Mouse (Mus musculus) intestine, embryonic 15.5 days (tissue): ENCODE measurements around the gene Rtn4rl2. TPM values are rescaled to one million over a fixed set of nuclear protein-coding genes. Genes with fewer than 3 reads are reported as not detected.
"Not testable (repeated sequence)": the region's sequence is repeated elsewhere in the genome, so short reads cannot be mapped to it uniquely, and the experiment has no call there.

Source experiments
- ATAC-seq: fragments of 200-750 bp; cut with Nextera tagmentation; 2 replicates; pipeline ENCODE4 v1.8.0; 2017; ENCODE audit warnings: moderate TSS enrichment, moderate library complexity
- H3K27ac ChIP-seq: fragments of 300-500 bp; sonication (generic); 2 replicates; pipeline ENCODE4 v1.5.1; 2015; ENCODE audit warnings: mild to moderate bottlenecking, inconsistent platforms
- H3K27me3 ChIP-seq: fragments of 300-500 bp; sonication (generic); replicated peaks from 2 replicates; pipeline ENCODE4 v1.6.1; 2015; ENCODE audit warnings: inconsistent platforms
- H3K36me3 ChIP-seq: fragments of 300-500 bp; sonication (generic); 2 replicates; pipeline ENCODE4 v1.6.1; 2015; ENCODE audit warnings: inconsistent platforms
- H3K4me1 ChIP-seq: fragments of 300-500 bp; sonication (generic); replicated peaks from 2 replicates; pipeline ENCODE4 v1.6.1; 2015; ENCODE audit warnings: inconsistent platforms
- H3K4me2 ChIP-seq: fragments of 300-500 bp; sonication (generic); replicated peaks from 2 replicates; pipeline ENCODE4 v1.6.1; 2015; ENCODE audit warnings: mild to moderate bottlenecking, inconsistent platforms
- H3K4me3 ChIP-seq: fragments of 300-500 bp; sonication (generic); replicated peaks from 2 replicates; pipeline ENCODE4 v1.5.1; 2015; ENCODE audit warnings: inconsistent platforms
- H3K9ac ChIP-seq: fragments of 300-500 bp; sonication (generic); 2 replicates; pipeline ENCODE4 v1.6.1; 2015; ENCODE audit warnings: inconsistent platforms
- H3K9me3 ChIP-seq: fragments of 300-500 bp; sonication (generic); 2 replicates; pipeline ENCODE4 v1.6.1; 2016; ENCODE audit warnings: inconsistent platforms
- WGBS: fragments of 180-500 bp; shearing (Covaris S2); methylation state at CpG from one replicate; pipeline ENCODE4 v1.1.7; 2015; 5-methylcytosine and 5-hydroxymethylcytosine counted together
- polyA plus RNA-seq: library from polyadenylated mRNA; unstranded; fragments of >200 nt; fragmentation: Nextera tagmentation; extraction: Ambion mirVana; gene quantifications from 2 replicates; pipeline ENCODE4 v1.2.1, GENCODE M21; 2015

The Rtn4rl2 gene
- polyA plus RNA-seq = 1.2 and 1.7 TPM in 2 replicates

- ATAC-seq = no peak; the same call in 1 of the 2 replicates
- Histone ChIP-seq H3K4me1 (peaks cover 40% of the 10 kb centered on the region), H3K27ac (no peak within 1 kb of the TSS), H3K4me2 (peak within 1 kb of the TSS; percentile 98), H3K36me3 (no peaks in the 10 kb centered on the region), H3K27me3 (peaks cover 80% of the 10 kb centered on the region), H3K4me3 (peak within 1 kb of the TSS; percentile 59), H3K9ac (peak within 1 kb of the TSS; percentile 39), H3K9me3 (no peaks in the 10 kb centered on the region)
- under 1% methylated on average over 33 of the region's 35 CpGs for WGBS
Measured at GRCm38 (mm10) chr2:84886234-84886731, at the start of gene Rtn4rl2. Gene Rtn4rl2 (minus strand): TSS chr2:84886710.

- ATAC-seq = no peak
- WGBS = 84% methylated on average over 5 of the region's 5 CpGs
Measured at GRCm38 (mm10) chr2:84935065-84935464, 48.6 kb upstream of the Rtn4rl2 start.

GRCm38 (mm10) chr2:84934649-84935007, 48.1 kb upstream of the Rtn4rl2 start:
- no peak overlapping the region for H3K27ac ChIP-seq
- WGBS = 66% methylated on average over 4 of the region's 4 CpGs
- no peak overlapping the region for H3K4me3 ChIP-seq
- peaks cover 18% of the 10 kb centered on the region for H3K4me1 ChIP-seq
- no peak overlapping the region for H3K4me2 ChIP-seq
- no peaks in the 10 kb centered on the region for H3K36me3 ChIP-seq
- H3K9ac ChIP-seq = no peak overlapping the region
- H3K9me3 ChIP-seq = no peaks in the 10 kb centered on the region
- ATAC-seq = no peak
- H3K27me3 ChIP-seq = no peaks in the 10 kb centered on the region

More at GRCm38 (mm10) chr2:84935065-84935464, 48.6 kb upstream of the Rtn4rl2 start:
- no peak overlapping the region for H3K9ac ChIP-seq
- H3K27me3 ChIP-seq = no peaks in the 10 kb centered on the region
- H3K9me3 ChIP-seq = no peaks in the 10 kb centered on the region
- H3K4me1 ChIP-seq = peaks cover 19% of the 10 kb centered on the region
- no peak overlapping the region for H3K4me3 ChIP-seq
- no peaks in the 10 kb centered on the region for H3K36me3 ChIP-seq
- H3K4me2 ChIP-seq = no peak overlapping the region
- no peak overlapping the region for H3K27ac ChIP-seq

GRCm38 (mm10) chr2:84933992-84934648, 47.6 kb upstream of the Rtn4rl2 start:
- ATAC-seq = no peak
- no peaks in the 10 kb centered on the region for H3K27me3 ChIP-seq
- 67% methylated on average over 8 of the region's 8 CpGs for whole genome bisulfite sequencing

GRCm38 (mm10) chr2:84930186-84930585, 43.7 kb upstream of the Rtn4rl2 start:
- 86% methylated on average over 7 of the region's 7 CpGs for WGBS
- Histone ChIP-seq H3K36me3 (no peaks in the 10 kb centered on the region), H3K4me1 (no peaks in the 10 kb centered on the region), H3K9ac (no peak overlapping the region), H3K27ac (no peak overlapping the region), H3K4me3 (no peak overlapping the region), H3K27me3 (no peaks in the 10 kb centered on the region), H3K9me3 (no peaks in the 10 kb centered on the region), H3K4me2 (no peak overlapping the region)
- no peak for ATAC-seq

More at GRCm38 (mm10) chr2:84933992-84934648, 47.6 kb upstream of the Rtn4rl2 start:
- Histone ChIP-seq H3K9ac (no peak overlapping the region), H3K4me1 (peaks cover 17% of the 10 kb centered on the region), H3K36me3 (no peaks in the 10 kb centered on the region), H3K27ac (no peak overlapping the region), H3K4me3 (no peak overlapping the region), H3K4me2 (no peak overlapping the region), H3K9me3 (no peaks in the 10 kb centered on the region)

- WGBS = 87% methylated on average over 10 of the region's 10 CpGs
- no peaks in the 10 kb centered on the region for H3K36me3 ChIP-seq
- H3K27me3 ChIP-seq = no peaks in the 10 kb centered on the region
- H3K4me2 ChIP-seq = no peak overlapping the region
- H3K27ac ChIP-seq = no peak overlapping the region
- no peak overlapping the region for H3K4me3 ChIP-seq
- H3K4me1 ChIP-seq = peaks cover 9% of the 10 kb centered on the region; the same call in 1 of the 2 replicates
- H3K9me3 ChIP-seq = no peaks in the 10 kb centered on the region
- H3K9ac ChIP-seq = no peak overlapping the region
- no peak for ATAC-seq
Measured at GRCm38 (mm10) chr2:84919601-84920108, 33.1 kb upstream of the Rtn4rl2 start.

- WGBS = 19% methylated on average over 3 of the region's 3 CpGs
- H3K4me3 ChIP-seq = no peak overlapping the region
- H3K9me3 ChIP-seq = no peaks in the 10 kb centered on the region
- no peaks in the 10 kb centered on the region for H3K36me3 ChIP-seq
- peaks cover 9% of the 10 kb centered on the region; the same call in 1 of the 2 replicates for H3K4me1 ChIP-seq
- H3K4me2 ChIP-seq = no peak overlapping the region
- H3K27ac ChIP-seq = no peak overlapping the region
- ATAC-seq = peak; percentile 70
- H3K9ac ChIP-seq = no peak overlapping the region
- H3K27me3 ChIP-seq = no peaks in the 10 kb centered on the region
Measured at GRCm38 (mm10) chr2:84918188-84918587, 31.7 kb upstream of the Rtn4rl2 start.

GRCm38 (mm10) chr2:84916548-84917320, 30.2 kb upstream of the Rtn4rl2 start:
- no peaks in the 10 kb centered on the region for H3K27me3 ChIP-seq
- peak overlapping the region; percentile 36 for H3K27ac ChIP-seq
- ATAC-seq = peak; percentile 52; the same call in 1 of the 2 replicates
- 41% methylated on average over 8 of the region's 8 CpGs for WGBS
- no peaks in the 10 kb centered on the region for H3K36me3 ChIP-seq
- H3K4me2 ChIP-seq = no peak overlapping the region
- no peak overlapping the region for H3K9ac ChIP-seq
- H3K9me3 ChIP-seq = no peaks in the 10 kb centered on the region
- no peak overlapping the region for H3K4me3 ChIP-seq
- peaks cover 9% of the 10 kb centered on the region; the same call in 1 of the 2 replicates for H3K4me1 ChIP-seq

- Histone ChIP-seq H3K4me1 (peaks cover 9% of the 10 kb centered on the region; the same call in 1 of the 2 replicates), H3K27me3 (no peaks in the 10 kb centered on the region), H3K36me3 (no peaks in the 10 kb centered on the region), H3K4me3 (no peak overlapping the region), H3K27ac (no peak overlapping the region), H3K9ac (no peak overlapping the region), H3K9me3 (no peaks in the 10 kb centered on the region), H3K4me2 (no peak overlapping the region)
- 76% methylated on average over 3 of the region's 3 CpGs for WGBS
- ATAC-seq = no peak
Measured at GRCm38 (mm10) chr2:84915330-84915729, 28.8 kb upstream of the Rtn4rl2 start.

- Histone ChIP-seq H3K4me2 (no peak overlapping the region), H3K9me3 (no peaks in the 10 kb centered on the region), H3K9ac (no peak overlapping the region), H3K4me1 (peaks cover 9% of the 10 kb centered on the region; the same call in 1 of the 2 replicates), H3K36me3 (no peaks in the 10 kb centered on the region), H3K27me3 (no peaks in the 10 kb centered on the region), H3K4me3 (no peak overlapping the region), H3K27ac (0 out of 2 replicates have a peak overlapping the region, but pooled peaks have one; percentile 14)
- ATAC-seq = peak; percentile 31; the same call in 1 of the 2 replicates
- 44% methylated on average over 5 of the region's 5 CpGs for WGBS
Measured at GRCm38 (mm10) chr2:84913881-84914280, 27.4 kb upstream of the Rtn4rl2 start.

GRCm38 (mm10) chr2:84912722-84913121, 26.2 kb upstream of the Rtn4rl2 start:
- H3K36me3 ChIP-seq = no peaks in the 10 kb centered on the region
- no peak; the same call in 1 of the 2 replicates for ATAC-seq
- no peak overlapping the region for H3K27ac ChIP-seq
- no peaks in the 10 kb centered on the region for H3K27me3 ChIP-seq
- WGBS = 44% methylated on average over 3 of the region's 3 CpGs
- no peaks in the 10 kb centered on the region for H3K9me3 ChIP-seq
- H3K4me2 ChIP-seq = no peak overlapping the region
- no peak overlapping the region for H3K9ac ChIP-seq
- H3K4me3 ChIP-seq = no peak overlapping the region
- peaks cover 7% of the 10 kb centered on the region; the same call in 1 of the 2 replicates for H3K4me1 ChIP-seq

GRCm38 (mm10) chr2:84896686-84897085, 10.2 kb upstream of the Rtn4rl2 start:
- H3K4me2 ChIP-seq, H3K4me1 ChIP-seq, H3K4me3 ChIP-seq, ATAC-seq, H3K9me3 ChIP-seq, H3K9ac ChIP-seq, H3K27ac ChIP-seq, H3K27me3 ChIP-seq, H3K36me3 ChIP-seq: not testable (repeated sequence)
- WGBS = 89% methylated on average over 6 of the region's 6 CpGs
